Mouse (Mus musculus) mouse trophoblast stem cell (cell line): Measurements from ENCODE around the gene Alg5.
"Not testable (repeated sequence)": the region's sequence is repeated elsewhere in the genome, so short reads cannot be mapped to it uniquely, and the experiment has no call there.

ENCODE experiments used
- in situ Hi-C, 2 experiments: fragments of 300-500 bp; cut with MseI, MboI; formaldehyde crosslinking; loops; 2 replicates in 1 of 2; 3 replicates in 1 of 2; pipeline ENCODE4 v1.15.1; 2025

Gene Alg5

DNA sequence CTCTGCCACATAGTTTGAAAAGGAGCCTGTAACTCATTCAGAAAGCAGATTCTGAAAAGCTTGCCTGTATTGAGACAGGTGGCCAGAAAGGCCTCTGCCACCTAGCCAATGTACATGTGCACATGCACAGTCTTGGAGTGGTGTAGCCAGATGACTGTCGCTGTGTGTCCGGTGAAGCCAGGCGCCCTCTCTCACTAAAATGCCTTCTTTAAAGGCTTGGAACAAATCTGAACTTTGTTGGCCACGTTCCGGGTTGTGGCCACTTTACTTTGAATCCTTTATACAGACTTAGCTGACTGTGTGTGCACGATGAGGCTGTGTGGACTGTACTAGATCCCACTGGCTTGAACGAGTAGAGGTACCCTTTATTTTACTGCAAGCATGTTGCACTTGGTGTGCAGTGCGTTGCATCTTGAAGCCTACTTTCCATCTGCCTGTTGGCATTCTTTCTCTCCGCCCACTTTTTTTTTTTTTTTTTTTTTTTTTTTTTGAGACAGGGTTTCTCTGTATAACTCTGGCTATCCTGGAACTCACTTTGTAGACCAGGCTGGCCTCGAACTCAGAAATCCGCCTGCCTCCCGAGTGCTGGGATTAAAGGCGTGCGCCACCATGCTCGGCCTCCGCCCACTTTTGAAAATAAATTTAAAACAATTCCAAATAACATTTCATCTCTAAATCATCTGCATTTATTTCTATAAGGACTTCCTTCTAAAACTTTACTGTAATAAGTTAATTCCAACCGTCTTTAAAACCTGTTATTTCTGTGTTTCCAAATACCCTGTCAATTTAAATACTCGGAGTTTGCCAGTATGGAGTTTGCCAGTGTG lies 975 bp downstream of the Alg5 start:
- in situ Hi-C loops = no loop called here

DNA sequence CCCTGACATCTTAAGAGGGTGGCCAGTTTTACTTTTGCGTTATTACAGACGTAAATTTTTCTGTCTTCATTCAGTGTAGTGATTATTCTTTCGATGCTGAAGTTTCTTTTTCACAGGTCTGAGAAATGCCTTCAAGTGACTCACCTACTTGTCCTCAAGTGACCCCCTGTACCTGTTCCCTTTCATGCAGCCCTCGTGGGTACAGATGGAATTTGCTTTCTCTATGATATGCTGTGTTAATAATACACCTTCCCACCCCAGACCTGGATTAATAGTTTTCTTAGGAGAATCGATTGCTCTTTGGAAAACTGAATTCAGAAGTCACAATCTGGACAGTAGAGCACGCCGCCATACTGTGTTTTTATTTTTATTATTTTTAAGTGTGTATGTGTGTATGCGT lies 2.0 kb downstream of the Alg5 start:
- in situ Hi-C loops = no loop called here

DNA sequence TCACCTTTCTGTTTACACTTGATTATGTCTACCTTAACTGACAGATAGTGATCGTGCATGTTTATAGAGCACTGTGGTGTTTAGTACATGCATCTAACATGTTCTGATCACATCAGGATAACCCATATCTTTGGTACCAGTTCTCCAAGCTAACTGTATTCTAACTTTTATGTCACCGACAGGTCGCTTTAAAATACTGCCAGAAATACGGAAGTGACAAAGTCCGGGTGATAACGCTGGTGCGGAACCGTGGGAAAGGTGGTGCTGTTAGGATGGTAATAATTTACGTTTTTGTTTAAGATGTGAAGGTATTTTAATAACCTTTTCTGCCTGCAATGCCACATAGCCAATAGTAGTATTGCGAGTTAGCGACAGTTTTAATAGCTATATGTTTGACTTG lies 6.6 kb downstream of the Alg5 start:
- in situ Hi-C loops = no loop called here

DNA sequence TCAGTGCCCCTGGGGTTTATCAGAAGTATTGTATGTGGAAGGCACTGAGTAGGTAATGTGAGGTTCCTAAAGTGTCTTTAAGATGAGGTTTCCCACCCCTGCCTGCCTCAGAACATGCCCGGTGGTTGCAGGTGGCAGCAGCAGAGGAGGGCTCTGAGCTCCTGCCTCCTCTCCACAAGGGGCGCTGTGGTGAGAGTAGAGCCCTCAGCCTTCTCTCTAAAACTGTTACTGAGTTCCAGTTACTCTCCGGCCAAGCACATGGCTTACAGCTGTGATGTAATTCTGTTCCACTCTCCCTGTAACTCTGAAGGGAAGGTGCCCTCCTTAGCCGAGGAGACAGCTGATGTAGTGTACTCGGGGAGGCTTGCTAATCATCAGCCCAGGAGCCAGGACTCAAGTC lies 10.5 kb downstream of the Alg5 start:
- in situ Hi-C loops = no loop called here

DNA sequence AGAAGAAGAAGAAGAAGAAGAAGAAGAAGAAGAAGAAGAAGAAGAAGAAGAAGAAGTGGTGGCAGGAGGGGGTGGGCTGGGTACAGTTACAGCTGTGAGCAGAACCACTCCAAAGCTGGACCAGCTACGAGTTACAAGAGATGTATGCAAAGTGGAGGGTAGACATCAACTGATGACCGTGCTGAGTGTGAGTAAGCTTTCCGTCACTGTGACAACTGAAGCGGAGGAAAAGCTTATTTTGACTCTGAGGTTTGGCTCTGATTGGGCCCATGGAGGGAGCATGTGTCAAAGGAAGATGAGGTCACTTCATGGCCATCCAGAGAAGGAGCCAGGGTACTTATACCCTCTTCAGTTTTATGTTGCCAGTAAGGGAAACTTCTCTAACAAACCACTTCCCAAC lies 18.1 kb downstream of the Alg5 start:
- in situ Hi-C loops = no loop called here

DNA sequence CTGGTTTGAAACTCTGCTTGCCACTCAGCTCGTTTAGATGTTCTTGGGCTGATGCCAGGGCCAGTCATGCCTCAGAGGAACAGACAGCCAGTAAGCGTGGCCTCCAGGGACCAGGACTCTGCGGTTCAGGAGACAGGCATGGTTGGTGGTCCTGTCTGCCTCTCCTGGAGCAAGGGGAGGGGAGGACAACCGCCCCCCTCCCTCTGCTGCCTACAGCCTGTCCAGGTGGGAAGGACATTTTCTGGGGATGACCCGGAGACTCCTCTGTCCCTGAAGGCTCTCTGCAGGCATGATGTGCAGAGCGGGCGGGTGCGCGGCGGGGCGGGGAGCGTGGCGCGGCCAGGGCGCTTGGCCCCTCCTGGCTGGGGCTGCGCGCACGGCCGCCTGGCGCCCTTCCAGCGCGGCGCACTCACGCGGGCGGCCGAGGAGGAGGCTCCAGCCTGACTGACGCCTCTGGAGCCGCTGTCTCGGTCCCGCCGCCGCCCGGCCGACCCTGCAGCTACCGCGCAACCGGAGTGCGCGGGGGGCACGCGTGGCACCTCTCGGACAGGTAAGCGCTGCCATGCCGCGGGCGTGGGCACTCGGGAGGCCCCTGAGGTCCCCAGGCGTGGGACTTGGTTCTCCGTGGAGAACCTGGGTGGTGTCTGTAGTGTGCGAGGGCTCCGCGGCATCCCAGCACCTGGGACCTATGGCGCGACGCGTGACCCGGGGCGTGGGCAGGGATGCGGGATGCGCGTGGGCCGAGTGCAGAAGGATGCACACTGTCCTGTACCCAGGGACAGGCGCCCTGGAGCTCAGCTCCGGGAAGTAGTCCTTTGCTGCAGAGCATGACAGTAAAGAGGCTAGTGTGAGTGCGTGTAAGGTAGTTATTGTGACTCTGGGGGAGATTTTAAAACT lies 20.1 kb downstream of the Alg5 start, which contains the start of gene Smad9:
TSS of gene Smad9 (plus strand) at position 438 of the 897 bp plus-strand sequence.
- in situ Hi-C loops = no loop called here

DNA sequence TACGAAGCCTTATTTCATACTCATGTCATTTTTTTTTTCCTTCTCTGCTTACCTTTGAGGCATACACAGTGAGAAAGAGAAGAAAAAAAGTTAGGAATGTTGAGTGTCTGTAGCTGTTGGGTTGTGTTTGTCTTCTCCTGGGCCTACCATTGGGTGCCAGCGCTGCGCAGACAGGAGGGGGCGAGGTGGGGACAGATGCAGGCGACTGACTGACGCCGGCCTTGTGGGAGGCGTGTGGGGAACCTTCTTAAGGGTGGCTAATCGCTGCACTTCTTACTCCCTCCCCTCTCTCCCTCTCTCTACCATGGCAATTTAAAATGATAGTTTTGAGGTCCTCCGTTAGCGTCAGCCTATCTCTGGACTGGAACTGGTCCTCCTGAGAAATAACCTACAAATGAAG lies 20.7 kb downstream of the Alg5 start:
- in situ Hi-C loops = no loop called here

DNA sequence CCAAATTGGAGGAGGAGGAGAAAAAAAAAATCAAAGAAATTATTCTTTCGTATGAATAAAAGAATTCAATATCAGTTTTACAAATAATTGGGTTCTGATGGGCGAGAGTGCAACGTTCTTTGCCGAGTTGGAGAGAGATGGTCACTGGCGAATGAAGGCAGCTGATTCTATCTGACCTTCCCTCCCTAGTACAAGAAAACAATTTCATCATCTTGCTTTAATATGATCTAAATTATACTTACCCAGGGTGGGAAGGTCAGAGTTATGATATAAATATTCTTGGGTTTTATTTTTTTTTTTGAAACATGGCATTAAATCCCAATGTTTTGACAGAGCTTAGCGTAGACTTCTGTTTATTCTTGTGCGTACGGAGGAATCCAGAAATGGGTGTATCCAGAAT lies 22.1 kb downstream of the Alg5 start:
- in situ Hi-C loops = no loop called here

DNA sequence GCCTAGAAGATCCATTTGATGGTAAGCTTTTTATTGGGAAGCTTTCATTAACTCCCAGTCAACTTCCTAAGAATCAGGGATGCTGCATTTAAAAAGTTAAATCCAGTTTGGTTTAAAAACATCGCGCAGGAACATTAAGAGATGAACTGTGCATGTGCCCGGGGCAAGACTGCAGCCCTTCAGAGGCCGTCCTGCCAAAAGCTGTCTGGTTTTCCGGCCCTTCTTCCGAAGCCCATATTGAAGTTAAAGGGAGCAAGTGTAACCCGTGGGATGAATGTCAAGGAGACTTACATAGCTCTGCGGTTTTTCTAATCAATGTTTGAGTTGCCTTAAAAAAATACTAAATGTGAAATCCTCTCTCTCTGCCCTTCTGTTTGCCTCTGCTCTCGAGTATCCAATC lies 23.9 kb downstream of the Alg5 start:
- in situ Hi-C loops = no loop called here

DNA sequence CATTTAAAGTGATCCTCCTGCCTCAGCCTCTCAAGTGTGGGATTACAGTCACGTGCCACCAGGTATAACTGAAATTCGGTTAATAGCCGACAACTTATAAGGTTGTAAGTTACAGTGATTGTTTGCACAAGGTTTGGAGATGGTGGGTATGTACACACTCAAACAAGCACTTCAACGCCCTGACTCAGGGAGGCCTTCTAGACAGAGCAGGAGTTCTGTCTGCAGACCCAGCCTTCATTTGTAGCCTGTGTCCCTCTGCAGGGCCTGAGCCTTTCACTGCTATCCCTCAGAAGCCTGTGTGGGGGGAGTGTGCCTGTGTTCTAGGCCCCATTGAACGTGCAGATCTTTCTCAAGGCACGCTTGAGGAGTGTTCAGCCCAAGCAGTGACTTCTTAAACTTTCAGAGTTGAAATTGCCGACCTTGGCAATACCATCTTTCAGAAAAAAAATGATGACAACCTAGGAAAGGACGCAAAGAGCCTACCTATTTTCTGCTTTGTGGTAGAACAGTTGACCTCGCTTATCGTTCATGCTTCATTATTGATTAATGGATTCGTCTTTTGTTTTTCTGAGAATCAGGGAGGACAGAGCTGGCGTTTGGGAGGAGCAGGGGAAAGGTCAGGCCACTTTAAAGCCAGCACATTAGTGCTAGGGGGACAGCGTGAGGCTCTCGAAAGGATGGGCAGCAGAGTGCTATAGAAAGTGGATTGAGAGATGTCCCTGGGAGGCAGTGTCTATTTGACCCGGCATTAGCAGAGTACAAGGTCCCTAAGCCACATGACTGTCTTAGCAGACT lies 25.2 kb downstream of the Alg5 start:
- in situ Hi-C loops = no loop called here

DNA sequence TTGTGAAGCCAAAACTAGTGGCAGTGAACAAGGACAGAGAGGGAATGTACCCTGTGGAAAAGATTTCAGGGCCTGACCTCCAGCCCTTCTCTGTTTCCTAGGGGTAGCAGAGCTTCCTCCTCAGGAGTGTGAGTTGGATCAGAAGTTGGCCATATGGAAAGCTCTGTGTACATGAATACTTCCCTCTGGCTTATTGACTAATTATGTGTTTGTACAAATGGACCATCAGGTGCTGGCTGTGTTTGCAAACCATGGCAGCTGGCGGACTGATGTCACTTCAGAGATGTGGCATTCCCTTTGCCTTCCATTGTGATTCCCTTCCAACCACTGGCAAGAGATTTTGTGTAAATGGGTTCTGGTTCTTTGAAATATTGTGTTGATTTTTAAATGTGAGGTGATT lies 25.9 kb downstream of the Alg5 start:
- in situ Hi-C loops = no loop called here

DNA sequence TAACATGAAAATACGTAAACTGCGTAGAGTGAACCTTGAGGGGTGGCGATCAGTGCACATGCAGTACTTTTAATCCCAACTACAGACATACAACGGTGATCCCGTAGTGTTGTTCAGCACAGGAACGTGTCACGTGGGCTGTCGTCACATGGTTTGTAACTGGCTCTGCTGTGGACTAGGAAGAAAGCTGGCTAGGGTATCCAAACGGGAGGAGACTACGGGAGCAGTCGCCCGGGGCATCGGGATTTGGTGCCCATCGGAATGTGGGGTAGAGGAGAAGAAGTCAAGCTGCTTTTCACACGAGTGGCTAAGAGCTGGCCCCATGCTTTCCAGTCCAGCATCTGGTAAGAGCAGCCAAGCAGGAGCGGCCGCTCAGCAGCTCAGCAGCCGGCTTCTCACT lies 29.1 kb downstream of the Alg5 start:
- in situ Hi-C loops = no loop called here

DNA sequence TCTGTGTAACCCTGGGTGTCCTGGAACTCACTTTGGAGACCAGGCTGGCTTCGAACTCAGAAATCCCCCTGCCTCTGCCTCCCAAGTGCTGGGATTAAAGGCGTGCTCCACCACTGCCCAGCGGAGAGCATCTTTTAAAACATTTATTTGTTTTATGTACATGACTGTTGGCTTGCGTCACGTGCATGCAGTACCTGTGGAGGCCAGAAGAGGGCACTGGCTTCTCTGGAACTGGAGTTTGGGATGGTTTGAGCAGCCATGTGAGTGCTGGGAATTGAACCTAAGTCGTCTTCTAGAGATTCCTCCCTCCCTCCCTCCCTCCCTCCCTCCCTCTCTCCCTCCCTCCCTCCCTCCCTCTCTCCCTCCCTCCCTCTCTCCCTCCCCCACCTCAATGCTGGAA lies 30.2 kb downstream of the Alg5 start:
- in situ Hi-C loops = not testable (repeated sequence)

DNA sequence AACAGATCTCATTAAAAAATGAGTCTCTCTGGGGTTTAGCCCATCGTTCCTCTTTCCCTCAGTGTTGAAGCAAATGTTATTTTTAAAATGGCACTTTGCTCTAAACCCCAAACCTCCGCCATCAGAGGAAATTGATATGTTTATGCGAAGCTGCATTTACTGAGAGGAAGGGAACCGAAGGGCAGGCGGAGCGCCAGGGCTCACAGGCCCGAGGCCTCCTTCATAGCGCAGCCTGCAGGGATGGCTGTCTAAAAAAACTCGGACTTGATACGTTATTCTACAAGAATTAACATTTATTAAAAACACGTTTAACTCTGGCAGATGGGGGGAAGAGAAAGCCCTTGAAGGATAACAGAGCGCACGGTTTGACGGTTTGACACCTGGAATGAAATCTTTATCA lies 30.7 kb downstream of the Alg5 start:
- in situ Hi-C loops = no loop called here

DNA sequence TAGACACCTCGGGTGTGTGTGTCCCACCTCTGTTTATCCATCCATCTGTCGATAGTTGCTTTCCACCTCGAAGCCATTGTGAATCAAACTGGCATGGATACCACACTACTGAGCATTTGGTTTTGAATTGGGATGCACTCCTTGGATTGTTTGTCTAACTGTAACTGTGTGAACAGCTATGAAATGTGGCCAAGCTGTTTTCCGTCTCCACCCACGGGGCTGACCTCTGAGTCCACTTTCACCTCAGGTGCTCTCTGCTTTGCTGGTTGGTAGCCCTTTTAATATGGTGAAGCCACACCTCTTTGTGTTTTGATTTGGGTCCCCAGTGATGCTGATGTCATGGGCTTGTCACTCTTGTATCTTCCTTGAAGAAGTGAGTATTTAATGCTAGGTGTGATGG lies 31.5 kb downstream of the Alg5 start:
- in situ Hi-C loops = no loop called here

DNA sequence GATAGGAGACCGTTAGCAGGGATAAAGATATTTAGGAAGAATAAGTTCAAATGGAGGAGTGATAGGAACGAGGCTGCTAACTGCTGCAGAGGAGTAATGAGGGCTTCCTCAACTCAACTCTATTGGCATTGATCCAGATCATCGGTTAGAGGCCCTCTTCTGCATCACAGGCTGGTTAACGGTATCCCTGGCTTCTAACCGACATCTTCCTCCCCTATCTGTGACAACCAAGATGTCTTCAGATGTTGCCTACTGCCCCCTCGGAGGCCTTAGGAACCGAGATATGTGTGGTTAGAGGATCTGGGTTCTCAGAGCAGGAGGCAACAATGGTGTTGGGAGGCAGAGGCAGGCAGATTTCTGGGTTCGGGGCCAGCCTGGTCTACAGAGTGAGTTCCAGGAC lies 33.3 kb downstream of the Alg5 start:
- in situ Hi-C loops = no loop called here

DNA sequence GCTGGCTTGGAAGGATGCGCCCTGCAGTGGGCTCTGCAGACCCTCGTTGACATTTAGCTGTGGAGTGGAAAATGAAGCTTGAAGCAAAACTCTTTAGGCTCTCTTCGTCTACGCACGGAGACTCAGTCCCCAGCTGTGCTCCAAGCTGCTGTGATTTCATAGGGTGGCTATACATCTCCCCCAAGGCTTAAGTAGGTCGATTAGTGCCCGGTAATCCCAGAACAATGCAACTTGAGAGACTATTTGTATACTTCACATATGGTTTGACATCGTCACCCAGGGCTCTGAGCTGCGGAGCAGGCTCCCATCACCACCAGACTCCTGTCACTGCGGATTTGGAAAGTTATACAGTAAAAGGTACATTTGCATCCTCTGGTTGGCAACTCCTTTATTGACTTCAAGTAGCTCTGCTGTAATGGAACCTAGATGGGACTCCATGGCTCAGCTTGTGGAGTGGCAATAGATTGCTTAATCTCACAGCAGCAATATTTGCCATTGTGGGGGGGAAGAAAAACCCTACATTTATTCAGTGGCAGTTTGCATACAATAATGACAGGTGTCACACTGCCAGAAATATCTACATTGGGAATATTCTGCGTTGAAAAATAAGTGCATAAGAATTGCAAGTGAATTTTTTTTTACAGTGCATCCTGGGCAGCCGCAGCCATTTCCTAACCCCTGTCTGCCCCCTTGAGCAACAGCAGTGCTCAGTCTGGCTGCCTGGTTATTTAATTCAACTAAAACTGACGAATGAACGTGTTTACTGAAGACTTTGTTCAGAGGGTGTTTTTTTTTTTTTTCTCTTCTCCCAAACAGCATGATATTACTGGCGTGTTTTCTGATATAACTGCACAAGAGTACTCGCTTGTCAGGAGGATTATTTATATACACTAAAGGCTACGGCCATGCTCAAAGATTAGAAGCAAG lies 34.3 kb downstream of the Alg5 start:
- in situ Hi-C loops = no loop called here

DNA sequence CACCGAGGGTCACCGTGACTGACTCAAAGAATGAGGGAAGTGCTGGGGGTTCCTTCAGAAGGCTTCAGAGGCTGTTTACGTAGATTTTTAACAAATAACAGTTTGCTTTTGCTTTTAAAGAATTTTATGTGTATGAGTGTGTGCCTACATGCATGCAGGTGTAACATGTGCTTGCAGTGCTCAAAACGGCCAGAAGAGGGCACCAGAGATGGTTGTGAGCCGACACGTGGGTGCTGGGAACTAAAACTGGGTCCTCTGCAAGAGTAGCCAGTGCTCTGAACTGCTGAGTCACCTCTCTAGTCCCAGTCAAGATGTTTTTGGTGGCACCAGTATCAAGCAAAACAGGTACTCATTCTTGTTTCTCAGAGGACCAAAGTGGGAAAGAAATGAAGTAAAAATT lies 38.3 kb downstream of the Alg5 start:
- in situ Hi-C loops = no loop called here

DNA sequence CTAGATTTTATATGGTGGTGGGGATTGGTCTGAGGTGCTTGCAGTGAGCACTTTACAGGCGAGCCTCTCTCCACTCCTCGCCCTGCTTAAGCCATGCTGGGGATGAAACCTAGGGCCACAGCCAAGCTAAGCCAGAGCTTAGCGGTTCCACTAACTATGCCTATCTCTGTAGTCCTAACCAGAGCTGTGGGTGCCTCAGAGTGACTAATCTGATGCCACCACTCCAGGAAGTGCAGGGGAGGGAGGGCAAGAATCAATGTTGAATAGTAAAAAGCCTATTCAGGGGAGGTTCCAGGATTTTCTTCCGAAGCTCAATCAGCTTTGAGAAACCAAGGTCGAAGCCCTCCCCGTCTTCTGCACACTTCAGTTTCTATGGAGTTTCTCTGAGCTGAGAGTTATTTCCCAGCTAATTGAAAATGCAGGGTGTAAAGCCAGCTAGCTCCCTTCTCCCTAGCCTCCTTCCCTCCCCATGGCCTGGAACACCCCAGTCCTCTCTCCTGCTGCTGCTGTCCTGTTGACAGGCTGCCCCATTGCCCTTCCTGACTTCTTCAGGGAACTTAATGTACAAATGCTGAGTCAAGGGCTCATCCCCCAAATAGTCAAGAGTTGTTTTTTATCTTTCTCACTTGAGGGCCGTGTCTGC lies 40.8 kb downstream of the Alg5 start:
- in situ Hi-C loops = no loop called here

DNA sequence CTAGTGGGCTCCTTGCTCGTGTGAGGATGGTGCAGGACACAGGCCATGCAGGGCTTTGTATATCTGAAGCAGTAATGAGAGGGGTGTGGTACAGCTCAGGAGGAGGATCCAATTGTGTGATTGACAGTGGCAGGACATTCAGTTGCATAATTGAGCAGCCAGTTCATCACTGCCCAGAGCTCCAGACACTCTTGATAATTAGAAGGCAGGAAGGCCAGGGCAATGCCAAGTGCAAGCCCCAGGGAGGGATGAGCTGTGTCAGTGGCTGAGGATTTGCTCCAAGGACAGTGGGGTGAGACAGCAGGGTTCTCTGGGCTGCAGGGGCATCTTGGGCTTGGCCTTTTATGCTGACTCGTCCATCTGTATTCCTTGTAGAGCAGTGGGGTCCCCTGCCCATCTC lies 55.3 kb downstream of the Alg5 start:
- in situ Hi-C loops = no loop called here
